In the genomic region with DNA sequence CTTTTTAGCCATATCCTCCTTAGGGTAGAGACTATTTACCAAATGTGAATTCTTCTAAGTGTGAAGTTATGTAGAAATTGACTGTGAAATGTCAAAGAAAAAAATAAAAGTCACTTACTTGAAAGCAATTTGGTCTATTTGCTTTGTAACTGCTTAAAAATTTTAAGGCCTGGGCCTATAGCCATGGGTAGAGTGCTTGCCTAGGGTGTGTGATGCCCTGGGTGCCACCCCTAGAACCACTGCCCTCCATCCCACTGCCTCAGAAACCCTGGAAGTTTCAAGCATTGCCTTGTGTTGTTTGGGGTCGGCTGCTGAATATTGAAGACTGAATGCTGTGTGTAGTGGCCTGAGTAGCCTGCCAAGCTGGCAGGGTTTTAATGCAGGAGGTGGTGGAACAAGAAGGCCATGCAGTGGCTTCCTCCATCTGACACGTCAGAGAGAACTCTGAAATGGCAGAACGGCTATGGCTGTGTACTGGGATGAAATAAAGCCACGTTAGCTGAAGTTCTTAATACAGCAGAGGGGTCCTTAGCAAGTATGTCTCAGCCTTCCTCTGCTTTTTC, we compare ENCODE assay signal across 18 mouse cellular contexts. TPM values are rescaled to one million over a fixed set of nuclear protein-coding genes. Genes with fewer than 3 reads are reported as not detected.
"Had no signal": no experiment of that assay in that cellular context is flagged by ENCODE, and none has a peak within 500 bp of the region (broad histone marks: within the 10 kb centered on the region; RNA-seq: fewer than 3 reads in every experiment).

No protein-coding gene starts in this region.

- H3K4me2 ChIP-seq: kidney, embryonic 15.5 days; limb, embryonic 13.5 days; midbrain, embryonic 12.5 days; neural tube, embryonic 13.5 days; stomach, embryonic 15.5 days had no signal

- H3K9me3 ChIP-seq: kidney, embryonic 15.5 days; limb, embryonic 13.5 days; midbrain, embryonic 12.5 days; neural tube, embryonic 13.5 days; stomach, embryonic 15.5 days had no signal

- ATAC-seq: midbrain, embryonic 16.5 days had no signal

- H3K4me1 ChIP-seq: kidney, embryonic 15.5 days; limb, embryonic 13.5 days; neural tube, embryonic 13.5 days; stomach, embryonic 15.5 days had no signal

- H3K27me3 ChIP-seq: kidney, embryonic 15.5 days; limb, embryonic 13.5 days; midbrain, embryonic 12.5 days; neural tube, embryonic 13.5 days; stomach, embryonic 15.5 days had no signal

- H3K9ac ChIP-seq: kidney, embryonic 15.5 days; limb, embryonic 13.5 days; liver, embryonic 14.5 days; midbrain, embryonic 12.5 days; neural tube, embryonic 13.5 days; stomach, embryonic 15.5 days had no signal

- H3K4me3 ChIP-seq: kidney, embryonic 15.5 days; limb, embryonic 13.5 days; midbrain, embryonic 12.5 days; neural tube, embryonic 13.5 days; stomach, embryonic 15.5 days had no signal

- DNase-seq: kidney, postnatal 14 days; layer of hippocampus, postnatal 36 days; left cerebral cortex, postnatal 4 days; retina, postnatal 1 day; right cerebral cortex, postnatal 4 days; thymus, postnatal 36 days had no signal

- H3K27ac ChIP-seq: kidney, embryonic 15.5 days; limb, embryonic 13.5 days; liver, embryonic 14.5 days; midbrain, embryonic 12.5 days; neural tube, embryonic 13.5 days; stomach, embryonic 15.5 days had no signal

RNA-seq across cellular contexts. Expression of a gene that starts 24.9 kb away (rescaled TPM):
- total RNA-seq: liver, adult 2 months; megakaryocyte-erythroid progenitor cell, adult 5-6 weeks had no signal
- polyA plus RNA-seq: large intestine, adult 2 months; limb, embryonic 13.5 days; liver, adult 2 months; liver, embryonic 14.5 days; spleen, adult 2 months; testis, adult 2 months had no signal

RNA-seq across cellular contexts. Expression of a gene that starts 55.8 kb away (rescaled TPM):
- total RNA-seq: liver, adult 2 months; megakaryocyte-erythroid progenitor cell, adult 5-6 weeks had no signal
- polyA plus RNA-seq: liver, adult 2 months; liver, embryonic 14.5 days had no signal
